Mouse (Mus musculus): Measurements from ENCODE around the gene Krt82.

Gene Krt82

DNA sequence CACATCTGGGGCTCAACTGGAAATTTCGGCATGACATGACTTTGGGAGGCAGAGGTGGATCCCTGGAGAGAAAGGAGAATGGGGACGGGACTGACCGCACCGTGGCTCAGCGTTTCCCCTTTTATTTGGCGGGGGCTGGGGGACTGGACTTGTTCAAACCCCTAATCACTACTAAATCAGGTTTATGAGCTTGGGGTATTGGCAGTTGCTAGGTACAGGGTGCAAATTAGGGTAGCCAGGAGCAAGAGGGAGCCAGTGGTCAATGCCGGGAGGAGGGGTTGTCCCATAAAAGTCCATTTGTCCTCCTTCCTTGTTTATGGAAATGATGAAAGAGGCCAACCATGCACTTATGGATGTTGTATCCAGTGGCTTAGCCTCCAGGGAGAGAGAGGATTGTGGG, at the start of gene Krt82:
Krt82 (minus strand) TSS at position 101 of the 400 bp plus-strand sequence.
- no peak for DNase-seq (ENCODE audit: low read depth)

DNA sequence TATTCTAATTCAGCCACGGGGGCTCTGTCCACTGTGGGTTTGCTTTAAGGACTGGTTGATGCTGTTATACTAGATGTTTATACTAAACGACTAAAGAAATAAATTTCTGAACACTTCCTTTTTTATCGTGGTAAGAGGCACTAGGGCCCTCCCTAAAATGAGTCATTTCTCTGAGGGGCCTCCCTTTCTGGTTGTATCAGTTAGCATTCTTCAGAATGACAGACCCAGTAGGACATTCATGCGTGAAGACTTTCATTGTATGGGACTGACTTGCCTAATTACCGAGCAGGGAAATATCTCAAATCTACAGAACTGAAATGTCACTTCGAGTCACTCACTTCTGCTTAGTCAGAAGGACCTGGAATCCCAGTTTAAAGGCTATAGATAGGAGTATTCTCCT, 48.7 kb upstream of the Krt82 start:
- no peak for DNase-seq (ENCODE audit: low read depth)

DNA sequence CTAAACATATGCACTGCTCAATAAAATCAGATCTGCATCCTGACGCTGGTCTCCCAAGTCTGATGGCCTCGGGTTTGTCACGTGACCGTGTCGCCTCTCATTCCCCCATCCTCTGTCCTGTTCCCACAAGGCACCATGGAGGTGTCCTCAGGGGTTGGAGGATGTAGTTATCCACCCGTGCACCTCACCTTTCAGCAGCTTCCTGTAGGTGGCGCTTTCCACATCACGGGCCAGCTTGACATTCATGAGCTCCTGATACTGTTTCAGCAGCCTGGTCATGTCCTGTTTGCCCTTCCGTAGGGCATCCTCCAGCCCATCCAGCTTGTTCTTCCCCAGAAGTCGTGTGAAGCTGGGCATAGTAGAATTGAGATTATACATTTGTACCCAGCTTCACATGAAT, 37.7 kb upstream of the Krt82 start:
- DNase-seq (ENCODE audit: low read depth): no peak

- no peak for DNase-seq (ENCODE audit: low read depth)
Observed at GRCm38 (mm10) chr15:101584456-101584855, 34.0 kb upstream of the Krt82 start.

- no peak for DNase-seq (ENCODE audit: low read depth)
Observed at GRCm38 (mm10) chr15:101583211-101583965, 32.9 kb upstream of the Krt82 start.

- no peak for DNase-seq (ENCODE audit: low read depth)
Observed at GRCm38 (mm10) chr15:101581701-101582100, 31.2 kb upstream of the Krt82 start.

GRCm38 (mm10) chr15:101575506-101575905, 25.0 kb upstream of the Krt82 start:
- no peak for DNase-seq (ENCODE audit: low read depth)

DNA sequence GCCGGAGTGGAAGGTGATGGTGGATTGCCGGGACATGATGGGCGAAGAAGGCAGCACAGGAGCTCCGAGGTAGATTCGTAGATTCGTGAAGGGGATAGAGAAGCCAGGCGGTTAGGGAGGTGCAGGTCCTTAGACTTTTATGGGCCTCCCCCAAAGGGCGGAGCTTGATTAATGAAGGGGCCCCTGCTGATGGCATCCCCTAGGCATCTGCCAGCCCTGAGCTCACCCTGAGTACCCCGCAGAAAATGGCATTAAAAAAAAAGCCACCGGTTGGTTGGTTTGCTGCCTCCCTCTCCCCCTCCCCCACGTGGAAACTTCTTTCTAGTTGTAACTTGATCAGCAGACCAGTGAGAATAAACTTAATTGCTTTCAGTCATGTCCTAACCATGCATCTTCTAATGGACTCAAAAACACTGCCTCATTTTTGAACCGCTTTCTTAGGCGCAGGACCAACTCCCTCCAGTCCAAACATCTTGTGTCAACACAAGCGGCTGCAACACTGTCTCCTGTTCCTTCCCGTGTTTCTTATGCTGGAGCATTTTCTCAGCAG, 23.4 kb upstream of the Krt82 start, which contains the start of gene Krt75:
Krt75 (minus strand) TSS at position 109 of the 550 bp plus-strand sequence.
- no peak for DNase-seq (ENCODE audit: low read depth)

- no peak for DNase-seq (ENCODE audit: low read depth)
Observed at GRCm38 (mm10) chr15:101567780-101568179, 17.3 kb upstream of the Krt82 start.

DNA sequence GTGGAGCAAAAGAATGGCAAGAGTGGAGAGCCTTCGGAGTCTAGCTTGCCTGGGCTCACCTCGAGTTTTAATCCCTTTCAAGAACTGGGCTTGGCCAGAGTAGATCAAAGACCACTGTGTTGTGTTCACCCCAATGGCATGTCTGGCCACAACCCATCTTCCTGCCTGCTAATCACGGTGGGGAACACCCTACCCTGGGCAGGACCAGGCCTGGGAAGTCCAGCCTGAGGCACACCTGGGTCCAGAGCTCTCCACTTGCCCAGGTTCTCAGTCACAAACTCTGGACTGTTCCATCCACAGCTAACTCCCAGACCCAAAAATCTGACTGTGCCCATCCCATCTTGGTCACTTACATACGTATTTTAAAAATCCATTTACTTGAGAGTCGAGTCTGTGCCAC, 12.4 kb upstream of the Krt82 start, which contains the start of gene Krt90:
Krt90 (minus strand) TSS at position 101 of the 400 bp plus-strand sequence.
- no peak for DNase-seq (ENCODE audit: low read depth)

DNA sequence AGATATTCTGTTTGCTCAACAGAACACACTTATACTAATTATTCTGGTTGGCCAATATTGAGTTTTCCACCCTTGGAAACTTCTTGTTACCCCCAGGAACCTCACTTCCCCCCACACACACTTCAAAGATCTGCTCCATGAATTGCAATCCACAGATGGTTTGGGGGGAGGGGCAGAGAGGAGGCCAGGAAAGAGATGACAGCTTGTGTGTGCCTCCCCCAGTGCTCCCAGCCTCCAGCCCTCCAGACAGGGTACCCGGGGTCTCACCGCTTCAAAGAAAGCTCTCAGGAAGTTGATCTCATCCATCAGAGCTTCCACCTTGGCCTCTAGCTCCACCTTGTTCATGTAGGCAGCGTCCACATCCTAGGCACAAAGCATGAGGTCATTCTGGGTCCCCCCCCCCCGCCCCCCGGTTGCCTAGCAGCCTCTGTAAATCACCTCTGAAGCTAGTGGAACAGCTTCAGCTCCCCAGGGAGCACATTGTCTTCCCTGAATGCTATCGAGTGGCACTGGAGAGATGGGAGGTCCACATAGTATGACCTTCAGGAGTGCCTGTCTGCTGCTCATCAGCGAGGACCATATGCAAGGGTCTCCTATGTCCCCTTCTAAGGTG, 7.7 kb upstream of the Krt82 start:
- no peak for DNase-seq (ENCODE audit: low read depth)

- DNase-seq (ENCODE audit: low read depth): no peak
Observed at GRCm38 (mm10) chr15:101553169-101553568, 2.7 kb upstream of the Krt82 start.

GRCm38 (mm10) chr15:101552188-101552587, 1.7 kb upstream of the Krt82 start:
- DNase-seq (ENCODE audit: low read depth): no peak

- no peak for DNase-seq (ENCODE audit: low read depth)
Observed at GRCm38 (mm10) chr15:101544478-101544877, 6.0 kb downstream of the Krt82 start.

DNA sequence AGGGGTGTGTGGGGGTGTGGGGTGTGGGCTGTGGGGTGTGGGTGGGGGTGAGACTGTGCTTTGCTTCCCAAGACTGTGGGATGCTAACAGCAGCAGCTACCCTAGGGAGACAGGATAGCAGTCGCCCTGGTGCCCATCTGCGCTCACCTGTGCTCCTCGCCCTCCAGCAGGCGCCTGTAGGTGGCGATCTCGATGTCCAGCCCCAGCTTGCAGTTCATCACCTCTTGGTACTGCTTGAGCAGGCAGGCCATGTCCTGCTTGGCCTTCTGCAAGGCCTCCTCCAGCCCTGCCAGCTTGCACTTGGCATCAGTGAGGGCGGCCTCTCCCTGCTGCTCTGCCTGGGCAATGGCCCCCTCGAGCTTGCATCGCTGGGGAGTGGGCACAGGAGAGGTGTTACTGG, 7.9 kb downstream of the Krt82 start:
- no peak for DNase-seq (ENCODE audit: low read depth)

DNA sequence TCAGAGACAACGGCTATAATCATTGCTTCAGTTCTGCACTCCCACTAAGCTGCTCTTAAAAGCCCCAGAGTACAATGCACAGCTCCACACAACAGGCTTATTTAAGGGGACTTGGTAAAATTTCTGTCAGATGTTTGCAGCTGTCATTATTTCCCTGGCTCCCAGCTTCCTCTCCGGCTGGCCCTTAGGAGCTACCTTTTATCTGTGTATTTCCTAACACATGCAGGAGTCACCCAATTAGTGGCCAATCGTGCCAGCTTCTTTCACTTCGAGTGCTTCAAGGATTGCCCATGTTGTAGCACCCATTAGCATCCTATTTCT, 11.9 kb downstream of the Krt82 start:
- no peak for DNase-seq (ENCODE audit: low read depth)

DNA sequence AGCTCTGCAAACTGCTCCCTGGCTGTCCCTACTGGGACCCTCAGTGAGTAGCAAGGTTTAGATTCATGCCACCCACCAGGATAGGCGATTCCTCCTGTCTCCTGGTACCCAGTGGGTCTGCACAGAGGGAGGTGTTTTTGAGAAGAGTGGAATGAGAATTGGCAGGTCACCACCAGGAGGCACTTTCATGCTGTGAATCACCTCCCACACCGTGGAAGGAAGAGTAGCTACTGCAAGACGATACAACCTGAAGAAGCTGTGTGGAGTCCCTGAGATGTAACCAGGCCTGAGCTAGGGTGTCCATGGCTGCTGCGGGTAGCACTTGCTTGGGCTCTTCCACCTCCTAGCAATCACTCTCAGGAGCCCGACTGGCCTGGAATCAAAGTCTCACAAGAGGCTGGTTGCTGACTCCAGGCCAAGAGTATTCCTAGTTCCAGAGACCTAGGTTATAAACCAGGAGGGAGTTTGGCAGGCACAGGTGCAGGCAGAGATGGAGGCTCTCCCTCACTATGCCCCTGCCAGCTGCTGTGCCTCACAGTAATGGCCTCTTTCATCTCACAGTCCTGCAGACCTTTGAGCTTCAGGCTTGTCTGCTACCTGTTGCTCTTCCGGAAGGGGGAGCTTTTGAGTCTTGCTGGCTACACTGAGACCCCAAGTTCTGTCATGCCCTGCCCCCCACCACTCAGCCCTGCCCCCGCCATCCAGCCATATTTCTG, 12.4 kb downstream of the Krt82 start:
- DNase-seq (ENCODE audit: low read depth): no peak

- no peak for DNase-seq (ENCODE audit: low read depth)
Observed at GRCm38 (mm10) chr15:101536054-101536850, 14.2 kb downstream of the Krt82 start.

DNA sequence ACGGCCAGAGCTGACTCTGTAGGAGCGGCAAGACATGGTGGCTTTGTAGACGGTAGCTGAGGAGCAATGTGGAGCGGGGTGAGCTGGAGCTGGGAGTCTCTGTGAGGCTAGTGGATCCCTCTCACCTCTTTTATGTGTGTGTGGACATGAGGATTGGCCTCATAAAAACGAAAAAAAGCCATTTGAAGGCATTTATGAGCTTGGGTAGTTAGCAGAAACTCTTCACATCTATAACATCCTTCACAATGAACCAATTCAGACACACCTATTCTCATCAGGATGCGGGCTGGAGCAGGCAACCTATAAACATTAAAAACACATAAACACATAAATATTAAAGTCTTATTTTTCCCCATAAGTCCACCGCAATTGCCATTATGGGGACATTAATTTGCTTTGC, 17.7 kb downstream of the Krt82 start, which contains the start of gene Krt84:
Krt84 (minus strand) TSS at position 101 of the 400 bp plus-strand sequence.
- no peak for DNase-seq (ENCODE audit: low read depth)

DNA sequence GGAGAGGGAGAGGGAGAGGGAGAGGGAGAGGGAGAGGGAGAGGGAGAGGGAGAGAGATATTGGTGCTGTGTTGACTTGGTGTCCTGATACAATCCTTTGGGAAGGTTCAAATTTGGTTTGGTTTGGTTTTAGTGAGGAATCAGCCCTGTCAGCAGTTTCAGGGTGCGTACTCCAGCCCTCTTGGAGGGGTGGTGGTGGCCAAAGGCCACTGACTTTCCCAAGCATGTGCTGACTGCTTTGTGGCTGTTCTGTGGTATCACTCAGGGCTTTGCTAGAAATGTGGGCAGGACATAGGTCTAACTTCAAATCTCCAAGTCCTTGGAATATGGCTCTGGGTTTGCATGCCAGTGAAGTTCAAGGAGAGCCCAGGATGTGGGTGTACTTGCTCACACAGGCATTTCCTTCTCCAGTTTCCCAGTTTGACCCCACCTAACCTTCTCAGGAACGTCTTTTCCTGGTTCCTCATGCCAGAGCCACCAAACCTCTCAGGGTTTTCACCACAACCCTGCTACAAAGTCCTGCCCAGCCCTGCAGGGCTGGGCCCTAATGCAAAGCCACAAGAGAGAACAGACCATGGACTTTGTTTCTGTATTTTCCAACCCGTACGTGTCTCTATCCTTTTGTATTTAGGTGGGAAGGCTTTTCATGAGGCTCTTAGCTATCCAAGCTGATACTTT, 27.8 kb downstream of the Krt82 start:
- DNase-seq (ENCODE audit: low read depth): no peak

DNA sequence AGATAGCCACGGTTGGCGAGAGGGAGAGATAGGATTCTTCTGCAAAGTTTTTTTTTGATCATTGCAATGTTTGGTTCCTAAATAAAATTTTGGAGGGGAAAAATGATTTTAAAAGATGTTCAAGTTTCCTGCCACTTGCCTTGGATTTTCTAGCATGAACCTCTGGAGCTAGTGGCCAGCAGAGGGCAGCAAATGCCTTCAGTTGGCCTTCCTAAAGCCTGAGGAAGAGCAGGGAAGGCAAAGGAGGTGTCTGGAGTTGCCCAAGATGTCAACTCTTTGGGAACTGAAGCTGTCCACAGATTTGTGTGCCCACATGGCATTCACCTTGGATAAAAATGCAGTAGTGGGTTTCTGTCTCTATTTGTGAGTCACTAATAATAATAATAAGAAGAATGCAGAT, 30.7 kb downstream of the Krt82 start:
- peak; percentile 34 for DNase-seq (ENCODE audit: low read depth)

Data from naive thymus-derived CD4-positive, alpha-beta T cell, adult 2 months (primary cell).